Mouse (Mus musculus): ENCODE results near the gene Saa2.
"Not testable (repeated sequence)": the region's sequence is repeated elsewhere in the genome, so short reads cannot be mapped to it uniquely, and the experiment has no call there.

The Saa2 gene

DNA sequence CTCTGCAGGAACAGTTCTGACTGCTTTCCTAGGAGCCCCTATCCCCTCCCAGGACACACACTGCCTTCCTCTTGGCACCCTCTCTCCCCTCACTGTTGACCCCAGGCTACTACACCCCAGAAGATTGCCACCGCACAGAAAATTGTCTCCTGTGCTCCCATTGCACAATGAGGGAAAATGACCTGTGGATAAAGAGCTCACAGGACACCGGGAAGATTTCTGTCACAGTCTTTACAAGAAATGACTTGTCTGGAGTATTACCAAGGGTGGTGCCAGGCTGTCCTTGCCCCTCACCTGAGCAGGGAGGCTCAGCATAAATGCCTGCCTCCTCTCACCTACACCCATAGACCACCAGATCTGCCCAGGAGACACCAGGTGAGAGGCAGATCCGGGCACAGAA is at the start of gene Saa2:
Gene Saa2, plus strand, starts transcription at position 301 of the 400 bp plus-strand sequence.
- DNase-seq (ENCODE audit: low spot score in 2 of 2): no peak

GRCm38 (mm10) chr7:46710390-46710844 is 41.2 kb upstream of the Saa2 start, which contains the start of gene Saal1:
TSS of gene Saal1 (minus strand) at chr7:46710680.
- peak; percentile 84 to 92 for DNase-seq (ENCODE audit: low spot score in 2 of 2)

DNA sequence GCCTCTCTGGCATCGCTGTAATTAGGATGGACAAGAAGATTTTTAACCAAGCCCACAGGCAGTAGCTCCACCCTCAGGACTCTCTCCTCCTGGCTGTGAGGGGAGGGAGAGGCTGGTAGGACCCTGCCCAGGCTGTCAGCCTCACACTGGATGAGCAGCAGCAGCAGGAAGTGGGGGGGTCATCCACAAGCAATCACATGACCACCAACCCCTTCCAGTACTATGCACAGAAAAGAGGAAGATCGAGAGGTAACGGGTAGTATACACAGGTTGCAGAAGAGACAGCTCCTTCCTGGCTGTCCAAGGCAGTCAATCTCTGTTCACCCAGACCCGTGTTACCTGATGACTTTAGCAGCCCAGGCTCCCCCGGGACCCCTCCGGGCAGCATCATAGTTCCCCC is 39.3 kb upstream of the Saa2 start:
- DNase-seq (ENCODE audit: low spot score in 2 of 2): no peak

DNA sequence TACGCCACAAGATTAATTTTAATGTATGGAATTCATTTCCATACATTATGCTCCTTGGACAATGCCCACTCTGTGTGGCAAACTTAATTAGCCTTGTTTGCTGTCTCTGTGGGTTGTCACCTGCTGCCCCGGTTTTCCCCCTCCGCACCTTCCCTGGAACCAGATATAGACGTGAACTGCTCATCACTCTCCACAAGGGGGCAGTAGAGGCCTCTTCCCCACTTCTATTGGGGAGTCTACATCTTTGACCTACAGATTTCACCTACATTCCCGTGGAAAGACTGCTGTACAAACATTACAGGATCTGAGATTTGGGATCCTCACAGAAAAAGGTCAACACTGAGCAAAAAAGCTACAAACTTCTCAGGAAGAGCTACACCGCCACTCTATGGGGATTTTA is 37.1 kb upstream of the Saa2 start:
- DNase-seq (ENCODE audit: low spot score in 2 of 2): peak in 1 of 2 experiments; percentile 68

GRCm38 (mm10) chr7:46715600-46715999 is 36.0 kb upstream of the Saa2 start, which contains the start of gene Saa3:
TSS of gene Saa3 (minus strand) at chr7:46715700.
- DNase-seq (ENCODE audit: low spot score in 2 of 2): no peak

GRCm38 (mm10) chr7:46716897-46717296 is 34.7 kb upstream of the Saa2 start:
- DNase-seq (ENCODE audit: low spot score in 2 of 2): no peak

GRCm38 (mm10) chr7:46718591-46719270 is 32.9 kb upstream of the Saa2 start:
- DNase-seq (ENCODE audit: low spot score in 2 of 2): peak in 1 of 2 experiments; percentile 37

DNA sequence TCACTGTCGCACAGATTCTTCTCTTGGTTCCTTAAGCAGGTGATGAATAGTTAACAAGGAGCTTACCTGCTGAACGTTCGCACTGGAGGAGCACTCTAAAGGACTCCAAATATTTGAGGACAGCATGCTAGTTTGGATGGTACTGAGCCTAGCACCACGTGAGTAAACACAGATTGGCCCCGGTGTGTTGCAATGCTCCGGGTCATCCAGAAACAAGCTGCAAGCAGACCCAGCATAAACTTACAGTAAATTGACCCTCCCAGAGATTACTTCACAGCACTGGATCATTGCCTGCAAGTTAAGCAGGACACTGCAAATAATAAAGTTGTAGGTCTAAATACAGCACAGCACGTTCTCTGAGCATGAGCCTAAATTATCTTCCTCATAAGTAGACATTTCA is 32.1 kb upstream of the Saa2 start:
- DNase-seq (ENCODE audit: low spot score in 2 of 2): no peak

DNA sequence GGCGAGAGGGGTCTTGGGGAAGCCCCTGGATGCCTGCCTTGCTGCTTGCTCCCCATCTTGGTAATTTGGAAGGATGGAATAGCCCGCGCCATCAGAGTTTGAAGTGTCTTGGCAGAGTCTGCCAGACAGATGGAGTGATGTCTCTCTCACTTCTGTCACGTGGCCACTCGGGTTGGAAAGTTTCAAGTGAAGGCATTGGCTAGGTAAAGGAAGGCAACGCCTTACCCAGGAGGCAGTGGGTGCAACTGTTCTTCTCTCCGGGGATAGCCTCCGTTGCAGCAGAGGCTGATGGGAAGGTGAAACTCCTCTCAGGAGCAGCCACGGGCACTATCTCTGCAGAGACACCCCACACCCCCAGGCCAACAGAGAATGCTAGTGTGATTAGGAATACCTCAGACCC is 31.1 kb upstream of the Saa2 start:
- no peak for DNase-seq (ENCODE audit: low spot score in 2 of 2)

DNA sequence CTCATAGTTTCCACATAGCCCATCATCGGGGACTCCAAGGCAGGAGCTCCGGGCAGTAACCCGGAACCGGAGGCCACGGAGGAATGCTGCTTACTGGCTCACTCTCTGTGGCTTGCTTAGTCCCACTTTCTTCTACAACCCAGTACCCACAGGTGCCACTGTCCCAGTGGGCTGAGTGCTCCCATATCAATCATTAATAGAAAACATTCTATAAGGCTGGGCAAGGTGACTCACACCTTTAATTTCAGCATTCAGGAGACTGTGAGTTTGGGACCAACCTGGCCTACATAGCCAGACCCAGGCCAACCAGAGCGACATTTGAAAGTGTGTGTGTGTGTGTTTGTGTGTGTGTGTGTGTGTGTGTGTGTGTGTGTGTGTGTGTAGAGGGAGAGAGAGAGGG is 28.2 kb upstream of the Saa2 start:
- no peak for DNase-seq (ENCODE audit: low spot score in 2 of 2)

- DNase-seq (ENCODE audit: low spot score in 2 of 2): no peak
Measured at GRCm38 (mm10) chr7:46723849-46724248, 27.7 kb upstream of the Saa2 start.

DNA sequence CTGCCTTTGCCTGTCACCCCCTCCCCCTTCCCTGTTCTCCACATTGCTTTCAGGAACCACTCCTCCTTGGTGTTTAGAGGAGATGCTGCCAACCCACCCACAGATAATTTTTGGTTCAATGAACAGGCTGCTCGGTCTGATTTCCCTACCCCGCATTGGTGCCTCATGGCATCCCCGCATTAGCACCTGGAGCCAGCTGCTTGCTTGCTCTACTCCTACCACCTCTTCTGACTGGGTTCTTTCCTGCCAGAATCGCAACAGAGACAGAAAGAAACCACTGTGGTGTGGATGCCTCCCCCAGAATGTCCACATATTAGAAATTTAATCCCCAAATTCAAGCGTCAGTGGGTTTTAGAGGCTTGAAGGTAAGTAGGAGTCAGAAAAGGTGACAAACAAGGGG is 27.2 kb upstream of the Saa2 start:
- DNase-seq (ENCODE audit: low spot score in 2 of 2): no peak

- no peak for DNase-seq (ENCODE audit: low spot score in 2 of 2)
Measured at GRCm38 (mm10) chr7:46727584-46727983, 24.0 kb upstream of the Saa2 start.

DNA sequence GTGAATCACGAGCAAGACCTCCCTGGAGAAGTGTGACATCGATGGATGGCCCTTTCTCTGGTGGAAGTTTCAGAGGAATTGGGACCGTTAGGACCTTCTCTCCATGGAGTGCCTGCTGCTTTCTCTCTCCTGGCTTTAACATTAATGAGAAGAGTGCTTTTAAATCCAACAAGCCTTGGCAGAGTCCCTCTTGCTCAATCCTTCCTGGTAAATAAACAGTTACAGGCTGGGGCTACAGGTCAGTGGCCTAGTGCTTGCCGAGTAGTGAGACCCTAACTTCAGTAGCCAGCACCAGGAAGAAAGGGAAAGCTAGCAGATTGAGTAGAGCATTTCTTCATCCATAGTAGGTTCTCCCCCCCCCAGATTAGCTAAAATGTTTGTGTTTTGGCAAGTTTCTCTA is 19.1 kb upstream of the Saa2 start, which contains the start of gene Saa4:
Gene Saa4, minus strand, starts transcription at position 146 of the 400 bp plus-strand sequence.
- DNase-seq (ENCODE audit: low spot score in 2 of 2): no peak

DNA sequence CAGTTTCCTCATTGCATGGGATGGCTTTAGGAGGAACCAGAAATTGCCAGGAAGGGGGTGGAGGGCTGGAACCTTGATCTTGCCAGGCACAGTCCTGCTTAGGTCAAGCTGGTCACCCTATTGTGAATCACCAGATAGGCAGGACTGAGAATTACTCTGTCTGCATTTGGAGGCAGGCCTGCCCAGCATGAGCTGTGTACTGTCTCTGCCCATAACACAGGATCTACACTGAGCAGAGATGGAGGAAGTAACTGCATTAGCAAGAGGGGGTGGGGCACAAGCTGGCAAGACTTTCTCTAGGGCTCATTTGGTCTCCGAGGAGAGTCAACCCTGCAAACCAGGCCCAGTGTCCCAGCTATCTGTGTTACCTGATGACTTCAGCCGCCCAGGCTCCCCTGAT is 16.6 kb upstream of the Saa2 start:
- DNase-seq (ENCODE audit: low spot score in 2 of 2): no peak

GRCm38 (mm10) chr7:46738561-46739460 is 12.8 kb upstream of the Saa2 start:
- DNase-seq (ENCODE audit: low spot score in 2 of 2): no peak

- not testable (repeated sequence) for DNase-seq (ENCODE audit: low spot score in 2 of 2)
Measured at GRCm38 (mm10) chr7:46740041-46740440, 11.5 kb upstream of the Saa2 start.

- not testable (repeated sequence) for DNase-seq (ENCODE audit: low spot score in 2 of 2)
Measured at GRCm38 (mm10) chr7:46742880-46743279, 8.7 kb upstream of the Saa2 start, which contains the start of gene Saa1. TSS of gene Saa1 (minus strand) at chr7:46742980.

DNA sequence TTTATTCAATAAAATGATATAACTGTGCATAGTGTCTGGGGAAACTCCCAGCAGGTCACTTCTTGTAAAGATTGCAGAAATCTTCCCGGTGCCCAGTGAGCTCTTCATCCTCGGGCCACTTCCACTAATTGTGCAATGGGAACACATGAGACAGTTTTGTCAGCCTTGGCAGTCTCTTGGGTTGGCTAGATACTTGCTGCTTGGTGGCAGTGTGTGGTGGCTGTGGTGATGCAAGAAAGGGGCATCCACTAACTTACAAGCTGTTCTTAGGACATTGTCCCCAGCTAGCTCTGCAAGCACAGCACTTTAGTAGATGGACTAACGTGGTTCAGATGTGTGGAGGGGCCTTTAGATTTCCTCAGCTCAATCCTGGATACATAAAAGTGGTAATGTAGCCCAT is 5.8 kb upstream of the Saa2 start:
- no peak for DNase-seq (ENCODE audit: low spot score in 2 of 2)

DNA sequence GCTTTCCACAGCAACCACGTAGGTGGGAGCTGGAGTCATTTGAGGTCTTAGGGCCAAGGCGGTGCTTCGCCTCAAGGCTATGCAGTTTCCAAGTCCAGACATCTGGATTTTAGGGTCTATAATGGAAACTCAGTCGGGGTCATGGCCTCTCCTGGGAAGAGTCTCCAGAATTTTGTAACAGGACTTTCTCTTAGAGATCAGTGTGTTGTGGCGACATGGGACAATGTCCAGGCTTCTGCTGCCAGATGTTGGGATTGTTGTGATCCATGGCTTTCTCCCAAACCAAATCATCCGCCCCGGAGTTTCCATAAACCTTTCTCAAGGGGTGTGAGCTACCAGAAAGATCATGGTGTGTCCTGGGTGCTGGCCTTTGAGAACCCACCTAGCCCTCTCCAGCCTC is 5.2 kb upstream of the Saa2 start:
- DNase-seq (ENCODE audit: low spot score in 2 of 2): no peak

DNA sequence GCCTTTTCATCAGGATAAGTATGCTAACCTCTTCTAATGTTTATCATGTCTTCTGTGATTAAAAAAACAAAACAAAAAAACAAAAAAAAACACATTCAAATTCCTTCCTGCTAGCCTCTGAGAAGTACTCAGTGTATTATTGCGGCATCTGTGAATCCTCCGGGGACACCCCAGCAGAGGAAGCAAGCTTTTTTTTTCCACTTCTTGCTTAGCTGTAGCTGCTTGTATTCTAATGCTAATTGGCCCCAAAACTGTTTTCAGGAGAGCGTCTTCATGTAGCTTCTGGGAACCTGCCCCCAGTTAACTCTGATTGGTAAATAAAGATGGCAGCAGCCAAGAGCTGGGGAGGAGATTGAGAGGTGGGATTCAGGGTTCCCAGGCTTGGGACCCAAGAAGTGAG is 3.1 kb upstream of the Saa2 start:
- DNase-seq (ENCODE audit: low spot score in 2 of 2): no peak

DNA sequence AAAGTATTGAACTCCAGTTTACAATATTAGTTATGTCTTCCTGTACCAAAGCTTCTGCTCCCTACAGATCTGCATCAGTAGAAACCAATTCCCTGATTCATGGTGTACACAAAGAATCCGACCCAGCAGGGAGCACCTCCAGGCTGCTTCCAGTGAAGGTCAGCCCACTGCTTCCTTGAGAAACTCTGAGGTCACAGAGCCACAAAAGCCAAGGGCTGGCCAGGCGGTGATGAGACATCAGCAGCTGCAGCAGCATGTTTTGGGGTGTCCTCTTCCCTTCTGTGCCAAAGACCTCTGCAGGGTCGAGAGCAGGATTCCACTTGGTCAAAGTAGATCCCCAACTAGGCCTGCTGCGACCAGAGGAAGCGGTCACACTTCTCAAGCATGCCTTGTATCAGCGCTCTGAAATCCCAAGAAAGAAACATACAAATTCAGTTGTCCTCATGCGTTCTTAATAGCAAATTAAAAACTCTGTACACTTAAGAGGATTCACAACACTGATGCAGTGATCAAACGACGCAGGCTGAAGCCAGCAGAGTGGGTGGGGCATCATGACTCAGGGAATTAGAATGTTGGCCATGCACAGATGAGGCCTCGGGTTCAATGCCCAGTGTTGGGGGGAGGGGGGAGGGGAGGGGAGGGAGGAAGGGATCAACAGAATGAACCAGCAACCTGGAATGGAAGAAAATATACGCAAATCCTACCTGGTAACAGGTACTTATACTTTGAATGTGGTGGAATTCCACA is 9.6 kb downstream of the Saa2 start:
- DNase-seq (ENCODE audit: low spot score in 2 of 2): no peak

Data from cerebellum, postnatal 4 days (tissue).